Mouse (Mus musculus) E14TG2a.4 (cell line): ENCODE measurements around the gene Evx1.

Experiments
- H3K27me3 ChIP-seq: 2 replicates; pipeline ENCODE4 v1.6.1; 2014; ENCODE audit warnings: low read length, control low read depth; ENCODE audit not compliant: insufficient read depth
- H3K36me3 ChIP-seq: 2 replicates; pipeline ENCODE4 v1.6.1; 2014; ENCODE audit warnings: low read length, control low read depth; ENCODE audit not compliant: insufficient read depth
- H3K4me1 ChIP-seq: replicated peaks from 2 replicates; pipeline ENCODE4 v1.6.1; 2014; ENCODE audit warnings: low read depth, low read length, control low read depth
- H3K4me3 ChIP-seq: replicated peaks from 2 replicates; pipeline ENCODE4 v1.5.1; 2014; ENCODE audit warnings: mild to moderate bottlenecking, low read length
- H3K9me3 ChIP-seq: 2 replicates; pipeline ENCODE4 v1.6.1; 2014; ENCODE audit warnings: low read length, control low read depth
- CTCF ChIP-seq: conservative IDR thresholded peaks from 2 replicates; pipeline ENCODE4 v1.5.1; 2014; ENCODE audit warnings: low read length
- NANOG ChIP-seq: IDR thresholded peaks from 2 replicates; pipeline ENCODE4 v1.6.1; 2014; ENCODE audit warnings: borderline replicate concordance, low read length, mixed read lengths
- POU5F1 ChIP-seq: IDR thresholded peaks from 2 replicates; pipeline ENCODE4 v1.6.1; 2014; ENCODE audit warnings: low read length, borderline replicate concordance

Evx1 gene

DNA sequence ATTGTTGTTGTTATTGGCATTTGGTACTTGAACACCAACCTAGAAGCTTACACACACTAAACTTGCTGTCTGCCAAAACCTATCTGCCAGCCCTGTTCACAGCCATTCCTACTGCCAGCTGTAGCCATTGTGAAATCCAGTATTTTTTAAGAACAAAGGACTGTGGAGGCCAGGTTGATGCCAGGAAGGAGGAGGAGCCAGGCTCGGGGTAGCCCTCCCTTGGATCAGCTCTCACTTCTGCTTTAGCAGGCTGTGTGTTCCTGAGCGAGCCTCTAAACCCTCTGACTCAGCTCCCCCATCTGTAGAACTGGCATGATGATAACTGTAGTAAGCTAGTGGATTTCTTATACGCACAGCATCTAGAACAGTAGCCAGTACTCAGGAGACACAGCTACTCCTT, 9.9 kb upstream of the Evx1 start:
- peaks cover 86% of the 10 kb centered on the region for H3K27me3 ChIP-seq
- H3K36me3 ChIP-seq: no peaks in the 10 kb centered on the region
- peaks cover 21% of the 10 kb centered on the region for H3K4me1 ChIP-seq
- no peak overlapping the region for H3K4me3 ChIP-seq
- TF ChIP-seq CTCF (no peak), POU5F1 (no peak), NANOG (no peak)
- peaks cover 11% of the 10 kb centered on the region for H3K9me3 ChIP-seq

- H3K4me3 ChIP-seq: peak overlapping the region; percentile 71
- TF ChIP-seq CTCF (0 out of 2 replicates have a peak, but pooled peaks have one; percentile 8), POU5F1 (no peak), NANOG (0 out of 2 replicates have a peak, but pooled peaks have one; percentile 38)
- peaks cover 90% of the 10 kb centered on the region for H3K27me3 ChIP-seq
- H3K36me3 ChIP-seq: no peaks in the 10 kb centered on the region
- H3K4me1 ChIP-seq: peaks cover 37% of the 10 kb centered on the region
- peaks cover 11% of the 10 kb centered on the region for H3K9me3 ChIP-seq
Observed at GRCm38 (mm10) chr6:52305877-52306389, 7.4 kb upstream of the Evx1 start.

DNA sequence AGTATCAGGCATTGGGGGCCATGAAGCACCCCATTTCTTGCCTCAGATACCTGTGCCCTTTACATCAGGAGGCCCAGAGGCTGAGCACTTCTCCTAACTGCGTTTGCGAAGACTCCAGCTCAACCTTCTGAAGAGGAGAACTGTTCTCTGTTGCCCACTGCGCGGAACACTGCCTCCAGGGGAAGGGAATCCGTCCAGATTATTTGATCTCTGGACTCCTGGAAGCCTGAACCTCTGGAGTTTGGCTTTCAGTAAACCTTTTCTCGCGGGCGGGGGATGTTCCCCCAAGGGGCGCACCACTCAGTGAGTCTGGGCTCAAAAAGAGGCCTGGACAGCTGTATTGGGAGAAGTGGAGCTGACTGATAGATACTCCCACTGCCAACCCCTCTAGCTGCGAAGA, 3.5 kb upstream of the Evx1 start:
- no peak overlapping the region for H3K4me3 ChIP-seq
- H3K36me3 ChIP-seq: no peaks in the 10 kb centered on the region
- peaks cover 74% of the 10 kb centered on the region for H3K4me1 ChIP-seq
- H3K9me3 ChIP-seq: peaks cover 15% of the 10 kb centered on the region
- TF ChIP-seq CTCF (no peak), NANOG (no peak), POU5F1 (no peak)
- peaks cover 99% of the 10 kb centered on the region for H3K27me3 ChIP-seq

DNA sequence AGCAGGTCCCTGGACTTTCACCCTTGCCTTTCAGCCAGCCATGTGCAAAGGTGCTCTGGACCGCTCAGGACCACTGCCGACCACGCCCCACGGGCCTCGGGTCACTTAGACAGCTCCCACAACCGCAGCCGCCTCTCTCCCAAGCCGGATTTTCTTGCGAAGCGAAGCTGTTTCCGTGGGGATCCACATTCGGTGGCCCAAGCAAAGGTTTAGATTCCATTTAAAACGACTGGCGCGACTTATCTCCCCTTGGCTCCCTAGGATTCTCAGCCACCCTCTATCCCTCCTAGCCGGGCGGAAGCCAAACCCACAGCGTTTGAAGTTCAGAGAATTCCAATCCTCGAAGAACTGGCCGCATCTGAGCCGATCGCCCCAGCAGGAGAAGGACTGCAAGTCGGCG, 2.9 kb upstream of the Evx1 start:
- peaks cover 10% of the 10 kb centered on the region for H3K9me3 ChIP-seq
- TF ChIP-seq NANOG: no peak
- no peak for TF ChIP-seq POU5F1
- no peak for TF ChIP-seq CTCF
- H3K36me3 ChIP-seq: no peaks in the 10 kb centered on the region
- H3K4me3 ChIP-seq: peak overlapping the region; percentile 23
- peaks cover 99% of the 10 kb centered on the region for H3K27me3 ChIP-seq
- peaks cover 78% of the 10 kb centered on the region for H3K4me1 ChIP-seq

DNA sequence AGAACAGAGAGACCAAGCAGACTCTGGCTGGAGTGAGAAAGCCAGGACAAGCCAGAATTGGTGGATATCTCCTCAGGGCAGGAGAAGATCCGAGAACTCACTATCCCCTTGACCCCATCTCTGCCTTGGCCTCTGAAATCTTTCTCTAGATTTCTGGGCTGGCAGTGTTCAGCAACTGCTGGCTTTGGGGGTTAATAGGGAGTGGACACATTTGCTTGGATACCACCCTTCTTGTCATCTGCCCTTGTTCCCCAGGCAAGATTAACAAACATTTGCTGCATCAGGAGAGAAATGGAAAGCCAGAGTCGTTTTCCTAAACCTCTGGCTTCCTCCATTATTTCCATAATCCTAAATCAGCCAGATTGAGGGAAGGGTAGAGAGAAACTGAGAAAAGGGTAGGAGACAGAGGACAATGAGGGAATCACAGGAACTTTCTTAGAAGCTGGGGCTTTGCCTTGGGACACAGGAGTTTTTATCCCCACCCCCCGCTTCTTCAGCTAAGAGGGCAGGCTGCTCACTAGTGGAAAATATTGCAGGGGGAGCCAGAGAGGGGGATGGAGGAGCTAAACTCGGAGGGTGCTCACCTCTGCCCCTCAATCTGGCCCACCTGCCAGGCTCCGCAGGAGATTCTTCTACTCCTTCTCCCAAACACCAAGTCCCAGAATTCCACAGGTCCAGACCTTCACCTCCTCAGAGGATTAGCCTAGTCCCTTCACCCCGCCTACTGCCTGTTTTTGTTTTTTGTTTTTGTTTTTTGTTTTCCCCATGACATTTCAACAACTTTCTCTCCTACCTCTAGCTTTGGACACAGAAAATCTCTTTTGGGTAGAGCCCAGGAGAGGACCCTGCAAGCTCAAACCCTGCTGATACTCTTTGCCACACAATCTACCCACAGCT, 1.4 kb upstream of the Evx1 start:
- Histone ChIP-seq H3K36me3 (no peaks in the 10 kb centered on the region), H3K27me3 (peaks cover 98% of the 10 kb centered on the region), H3K9me3 (peaks cover 8% of the 10 kb centered on the region; the same call in 1 of the 2 replicates), H3K4me3 (no peak overlapping the region), H3K4me1 (peaks cover 73% of the 10 kb centered on the region)
- TF ChIP-seq CTCF (no peak), NANOG (no peak), POU5F1 (no peak)

DNA sequence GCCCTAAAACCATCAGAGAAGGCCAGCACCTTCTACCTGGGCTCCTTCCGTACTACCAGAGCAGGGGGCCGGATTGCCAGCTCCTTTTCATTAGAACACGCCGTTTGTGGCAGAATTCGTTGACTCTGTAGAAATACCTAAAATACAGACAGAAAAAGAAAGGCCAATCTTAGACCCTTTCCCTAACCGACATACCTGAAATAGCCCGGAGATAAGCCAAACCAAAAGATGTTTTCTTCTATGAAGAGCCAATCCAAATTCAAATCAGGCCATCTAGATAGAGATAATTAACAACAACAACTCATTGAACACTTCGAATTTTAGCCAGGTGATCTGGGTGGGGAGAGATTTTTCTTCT, 761 bp upstream of the Evx1 start:
- TF ChIP-seq NANOG (no peak), CTCF (no peak), POU5F1 (no peak)
- H3K4me3 ChIP-seq: no peak overlapping the region
- peaks cover 8% of the 10 kb centered on the region; the same call in 1 of the 2 replicates for H3K9me3 ChIP-seq
- H3K4me1 ChIP-seq: peaks cover 75% of the 10 kb centered on the region
- peaks cover 98% of the 10 kb centered on the region for H3K27me3 ChIP-seq
- H3K36me3 ChIP-seq: no peaks in the 10 kb centered on the region

- TF ChIP-seq NANOG: no peak
- TF ChIP-seq POU5F1: no peak
- TF ChIP-seq CTCF: no peak
- peak overlapping the region; percentile 73 for H3K4me3 ChIP-seq
- peaks cover 8% of the 10 kb centered on the region; the same call in 1 of the 2 replicates for H3K9me3 ChIP-seq
- no peaks in the 10 kb centered on the region for H3K36me3 ChIP-seq
- H3K27me3 ChIP-seq: peaks cover 98% of the 10 kb centered on the region
- H3K4me1 ChIP-seq: peaks cover 86% of the 10 kb centered on the region
Observed at GRCm38 (mm10) chr6:52314304-52315100, 1.2 kb downstream of the Evx1 start.
